Mouse (Mus musculus) monocyte, adult 5-6 weeks (primary cell): ENCODE results near the gene Rims1. TPM values are rescaled to one million over a fixed set of nuclear protein-coding genes. Genes with fewer than 3 reads are reported as not detected.

Experiments
- ATAC-seq: fragments of 153-309, 156-312 bp; replicated peaks from 2 replicates; pipeline ENCODE4 v1.8.0; 2017; ENCODE audit warnings: mild to moderate bottlenecking; ENCODE audit not compliant: low TSS enrichment, insufficient number of reproducible peaks, severe bottlenecking, poor library complexity, low FRiP score
- total RNA-seq: library from RNA; stranded (forward); fragments of 200-1000, 200-491, 200-594 nt; gene quantifications from 3 replicates; pipeline ENCODE4 v1.2.3, GENCODE M21; 2017

Rims1 gene
- total RNA-seq, 1 experiment from 2014 or later, result not detected

GRCm38 (mm10) chr1:22476220-22476619 lies 329.6 kb downstream of the Rims1 start:
- no peak for ATAC-seq

- ATAC-seq, result no peak
These were observed 338.8 kb downstream of the Rims1 start for GRCm38 (mm10) chr1:22467033-22467432.

- ATAC-seq, result no peak
These were observed 339.2 kb downstream of the Rims1 start for GRCm38 (mm10) chr1:22466597-22466996.

GRCm38 (mm10) chr1:22424020-22424419 lies 381.8 kb downstream of the Rims1 start:
- ATAC-seq, result no peak

GRCm38 (mm10) chr1:22422102-22422501 lies 383.7 kb downstream of the Rims1 start:
- no peak for ATAC-seq

GRCm38 (mm10) chr1:22410173-22410572 lies 395.6 kb downstream of the Rims1 start:
- ATAC-seq, result no peak

GRCm38 (mm10) chr1:22386361-22386760 lies 419.4 kb downstream of the Rims1 start:
- no peak for ATAC-seq

GRCm38 (mm10) chr1:22377652-22378051 lies 428.1 kb downstream of the Rims1 start:
- ATAC-seq, result no peak

GRCm38 (mm10) chr1:22377062-22377461 lies 428.7 kb downstream of the Rims1 start:
- ATAC-seq, result no peak

GRCm38 (mm10) chr1:22356209-22356608 lies 449.6 kb downstream of the Rims1 start:
- ATAC-seq, result no peak

- ATAC-seq, result no peak
These were observed 452.1 kb downstream of the Rims1 start for GRCm38 (mm10) chr1:22353687-22354086.

GRCm38 (mm10) chr1:22338914-22339313 lies 466.9 kb downstream of the Rims1 start:
- ATAC-seq, result no peak

GRCm38 (mm10) chr1:22320941-22321676 lies 484.7 kb downstream of the Rims1 start:
- ATAC-seq, result no peak

GRCm38 (mm10) chr1:22315537-22315936 lies 490.3 kb downstream of the Rims1 start:
- no peak for ATAC-seq

- no peak for ATAC-seq
These were observed 494.3 kb downstream of the Rims1 start for GRCm38 (mm10) chr1:22311471-22311870.

GRCm38 (mm10) chr1:22306519-22306918 lies 499.3 kb downstream of the Rims1 start:
- no peak for ATAC-seq

GRCm38 (mm10) chr1:22305932-22306331 lies 499.9 kb downstream of the Rims1 start:
- ATAC-seq, result no peak

- no peak for ATAC-seq
These were observed 511.8 kb downstream of the Rims1 start for GRCm38 (mm10) chr1:22293953-22294352.

- no peak for ATAC-seq
These were observed 512.5 kb downstream of the Rims1 start for GRCm38 (mm10) chr1:22293310-22293709.

GRCm38 (mm10) chr1:22286807-22287206 lies 519.0 kb downstream of the Rims1 start:
- no peak for ATAC-seq

GRCm38 (mm10) chr1:22279954-22280353 lies 525.8 kb downstream of the Rims1 start:
- no peak for ATAC-seq
